Mouse (Mus musculus): Measurements from ENCODE around the gene Tsen54.
A peak's percentile ranks its signal among the peaks of the same experiment; 100 is the strongest.

DNA sequence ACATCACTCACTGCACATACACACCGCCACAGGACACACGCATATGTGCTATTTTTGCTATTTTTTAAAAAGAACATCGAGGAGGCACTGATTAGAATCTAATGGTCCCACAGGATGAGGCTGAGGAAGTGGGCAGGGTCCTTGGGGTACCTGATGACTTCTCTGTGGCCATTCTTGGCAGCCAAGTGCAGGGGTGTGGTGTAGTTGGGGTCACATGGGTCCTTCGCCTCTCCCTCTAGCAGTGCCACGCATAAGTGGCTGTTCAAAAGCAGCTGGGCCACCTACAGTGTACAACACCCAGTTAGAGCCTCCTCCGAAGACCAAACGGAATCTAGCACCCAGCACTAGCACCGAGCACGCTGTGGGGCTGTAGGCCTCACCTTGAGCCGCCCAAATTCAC lies 8.4 kb upstream of the Tsen54 start:
- TF ChIP-seq POLR2A (IDR thresholded peaks at IDR 0.05; ENCODE audit: insufficient read depth, low read depth, low read length): 0 out of 2 replicates have a peak, but pooled peaks have one; percentile 13
- no peak for TF ChIP-seq CTCF (IDR thresholded peaks at IDR 0.05)

All from heart, adult 2 months (tissue).